In the genomic region with DNA sequence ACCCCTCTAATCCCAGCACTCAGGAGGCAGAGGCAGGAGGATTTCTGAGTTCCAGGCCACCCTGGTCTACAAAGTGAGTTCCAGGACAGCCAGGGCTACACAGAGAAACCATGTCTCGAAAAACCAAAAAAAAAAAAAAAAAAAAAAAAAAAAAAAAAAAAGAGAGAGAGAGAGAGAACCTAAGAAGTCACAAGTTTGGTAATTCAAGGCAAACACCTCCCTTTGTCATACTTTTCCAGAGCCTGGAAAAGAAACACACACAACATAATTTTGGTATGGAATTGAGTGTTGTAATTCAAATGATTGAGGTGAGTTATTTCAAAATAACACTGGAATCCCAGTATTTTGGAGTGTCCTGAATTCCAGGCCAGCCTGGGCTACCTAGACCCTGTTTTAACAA, we compare ENCODE assay signal across 20 mouse cellular contexts. TPM values are rescaled to one million over a fixed set of nuclear protein-coding genes. Genes with fewer than 3 reads are reported as not detected.
A peak's percentile ranks its signal among the peaks of the same experiment; 100 is the strongest.
DNase-seq lines count a peak whose midpoint lies in the region; ATAC-seq and TF ChIP-seq lines count a peak whose summit lies in the region.
"Not testable (repeated sequence)": the region's sequence is repeated elsewhere in the genome, so short reads cannot be mapped to it uniquely, and the experiment has no call there.
"Had no signal": no experiment of that assay in that cellular context is flagged by ENCODE, and none has a peak within 500 bp of the region (broad histone marks: within the 10 kb centered on the region; RNA-seq: fewer than 3 reads in every experiment).

No protein-coding gene starts in this region.

- H3K4me1 ChIP-seq in MEL (ENCODE audit: control insufficient read depth in 1 of 2, insufficient read depth in 2 of 2, low read length in 2 of 2) = peaks cover 9 to 11% of the 10 kb centered on the region in 2 experiments
- peaks cover 16% of the 10 kb centered on the region for H3K4me1 ChIP-seq in hindbrain, embryonic 15.5 days (replicated peaks)
- H3K4me1 ChIP-seq in liver, embryonic 12.5 days = peaks cover 26% of the 10 kb centered on the region
- not testable (repeated sequence) for H3K4me1 ChIP-seq in lung, embryonic 14.5 days (ENCODE audit: insufficient read depth)

- not testable (repeated sequence) for DNase-seq in MEL (ENCODE audit: low read depth, low spot score); gastrocnemius, adult 2 months; lung, embryonic 14.5 days

- not testable (repeated sequence) for H3K4me3 ChIP-seq in MEL (ENCODE audit: control insufficient read depth in 1 of 2, insufficient read depth in 1 of 2, low read depth in 2 of 2, low read length in 2 of 2); gastrocnemius, adult 2 months; hindbrain, embryonic 15.5 days; liver, embryonic 12.5 days; lung, embryonic 14.5 days (ENCODE audit: low read depth, low read length)
- H3K4me3 ChIP-seq in myocyte = peak overlapping the region; percentile 58

- TF ChIP-seq CTCF in MEL (IDR thresholded peaks at IDR 0.05 in 2 of 3, conservative IDR thresholded peaks at IDR 0.05 in 1 of 3; ENCODE audit: control insufficient read depth in 1 of 3, insufficient read depth in 1 of 3, low read depth in 2 of 3, low read length in 3 of 3, poor library complexity in 1 of 3, severe bottlenecking in 1 of 3); gastrocnemius, adult 2 months (IDR thresholded peaks at IDR 0.05); lung, embryonic 14.5 days (IDR thresholded peaks at IDR 0.05; ENCODE audit: low read depth): not testable (repeated sequence)

- not testable (repeated sequence) for H3ac ChIP-seq in myocyte (ENCODE audit: control insufficient read depth, insufficient read length)

- not testable (repeated sequence) for H3K27ac ChIP-seq in MEL (ENCODE audit: control insufficient read depth, low read depth, low read length); liver, embryonic 12.5 days; lung, embryonic 14.5 days (ENCODE audit: low read depth)
- peak overlapping the region; percentile 88; the same call in 1 of the 2 replicates for H3K27ac ChIP-seq in gastrocnemius, adult 2 months
- peak overlapping the region; percentile 88 for H3K27ac ChIP-seq in hindbrain, embryonic 15.5 days (replicated peaks)

- H3K4me2 ChIP-seq in hindbrain, embryonic 15.5 days; myocyte (ENCODE audit: low read depth): not testable (repeated sequence)
- peak overlapping the region; percentile 94; the same call in 1 of the 2 replicates for H3K4me2 ChIP-seq in liver, embryonic 12.5 days
- peak overlapping the region; percentile 90; the same call in 1 of the 2 replicates for H3K4me2 ChIP-seq in lung, embryonic 14.5 days

- H3K36me3 ChIP-seq in MEL (ENCODE audit: control insufficient read depth in 1 of 2, insufficient read depth in 2 of 2, low read length in 2 of 2) = peaks cover 9 to 18% of the 10 kb centered on the region in 2 experiments
- H3K36me3 ChIP-seq in hindbrain, embryonic 15.5 days; myocyte (ENCODE audit: control insufficient read depth, insufficient read depth): not testable (repeated sequence)
- H3K36me3 ChIP-seq in liver, embryonic 12.5 days = peaks cover 37% of the 10 kb centered on the region
- H3K36me3 ChIP-seq in lung, embryonic 14.5 days (ENCODE audit: insufficient read depth) = peaks cover 12% of the 10 kb centered on the region; the same call in 1 of the 2 replicates

- not testable (repeated sequence) for TF ChIP-seq RAD21 in MEL (IDR thresholded peaks at IDR 0.05; ENCODE audit: low read depth, low read length)

- not testable (repeated sequence) for H3K9ac ChIP-seq in MEL (ENCODE audit: control insufficient read depth, low read depth, low read length, poor library complexity, severe bottlenecking); hindbrain, embryonic 15.5 days; liver, embryonic 12.5 days; lung, embryonic 14.5 days

- intact Hi-C loops in gastrocnemius, adult 2 months (cut with DNase I) = not testable (repeated sequence)

- not testable (repeated sequence) for H3K9me3 ChIP-seq in MEL (replicated peaks; ENCODE audit: insufficient read depth, low read length); hindbrain, embryonic 15.5 days; liver, embryonic 12.5 days (replicated peaks); lung, embryonic 14.5 days (ENCODE audit: low read depth, low read length)

- not testable (repeated sequence) for ATAC-seq in hindbrain, embryonic 15.5 days (ENCODE audit: low FRiP score, low read depth); liver, embryonic 12.5 days; lung, embryonic 14.5 days (ENCODE audit: insufficient read depth)

- not testable (repeated sequence) for TF ChIP-seq EP300 in MEL (IDR thresholded peaks at IDR 0.05; ENCODE audit: low read depth in 1 of 2, low read length in 2 of 2)

- WGBS in hindbrain, embryonic 15.5 days = 79% methylated on average over 1 of the region's 1 CpGs
- WGBS in liver, embryonic 12.5 days (ENCODE audit: insufficient replicate concordance) = 70% methylated on average over 1 of the region's 1 CpGs
- 65% methylated on average over 1 of the region's 1 CpGs for WGBS in lung, embryonic 14.5 days

- H3K79me2 ChIP-seq in MEL (ENCODE audit: control insufficient read depth, insufficient read depth, low read length, poor library complexity) = peaks cover 13% of the 10 kb centered on the region
- H3K79me2 ChIP-seq in myocyte (ENCODE audit: control insufficient read depth, insufficient read depth) = not testable (repeated sequence)

- H3K27me3 ChIP-seq in MEL (ENCODE audit: control insufficient read depth in 1 of 2, insufficient read depth in 2 of 2, low read length in 2 of 2); hindbrain, embryonic 15.5 days; liver, embryonic 12.5 days (replicated peaks); lung, embryonic 14.5 days (ENCODE audit: insufficient read depth, low read length); myocyte (ENCODE audit: control insufficient read depth, insufficient read depth, insufficient read length): not testable (repeated sequence)

- not testable (repeated sequence) for TF ChIP-seq POLR2A in MEL (IDR thresholded peaks at IDR 0.05; ENCODE audit: control insufficient read depth in 1 of 2, insufficient read depth in 1 of 2, low read depth in 1 of 2, low read length in 2 of 2, poor library complexity in 1 of 2); myocyte (IDR thresholded peaks at IDR 0.05; ENCODE audit: insufficient read length, low read depth)

TF ChIP-seq in MEL, 35 proteins besides CTCF, POLR2A, EP300 and RAD21:
- TF ChIP-seq ZNF384 (IDR thresholded peaks at IDR 0.05; ENCODE audit: low read depth, low read length) = peak; percentile 74

RNA-seq across cellular contexts. Expression of gene Pisd, which starts 1.0 kb away (rescaled TPM):
- total RNA-seq in MEL (2012; rRNA removed) = 57.4 and 59.5 TPM in 2 replicates
- polyA plus RNA-seq in MEL (2012; ENCODE audit: insufficient read depth in 1 of 2, insufficient read length in 2 of 2, low read depth in 1 of 2, low replicate concordance in 2 of 2, missing spikeins in 1 of 2) = 10 to 100 TPM; 70.1 to 76.3 TPM
- total RNA-seq in gastrocnemius, adult 2 months (2021) = 10 to 100 TPM; 10.5 to 15.8 TPM
- 88.6 and 99.7 TPM in 2 replicates for polyA plus RNA-seq in hindbrain, embryonic 15.5 days (2015; fragmentation: Nextera tagmentation; extraction: Ambion mirVana)
- 42.9 and 46.7 TPM in 2 replicates for polyA plus RNA-seq in liver, embryonic 12.5 days (2016; fragmentation: Nextera tagmentation; extraction: Ambion mirVana)
- polyA plus RNA-seq in lung, embryonic 14.5 days (2014; fragmentation: Nextera tagmentation; extraction: Ambion mirVana) = 62.6 and 68.5 TPM in 2 replicates
- polyA plus RNA-seq in myocyte (2012; fragmentation: generic; extraction: Trizol) = 58.8 TPM

RNA-seq across cellular contexts. Expression of gene Gm20671, which starts 40.5 kb away (rescaled TPM):
- not detected in 2 replicates for total RNA-seq in MEL (2012; rRNA removed)
- polyA plus RNA-seq in MEL (2012; ENCODE audit: insufficient read depth in 1 of 2, insufficient read length in 2 of 2, low read depth in 1 of 2, low replicate concordance in 2 of 2, missing spikeins in 1 of 2) (1 to 10 TPM in 1 of 2 experiments, not detected in 1; 7.3 TPM), myocyte (2012; fragmentation: generic; extraction: Trizol) (not detected)
- total RNA-seq in gastrocnemius, adult 2 months (2021) = not detected
- polyA plus RNA-seq in hindbrain, embryonic 15.5 days (2015; fragmentation: Nextera tagmentation; extraction: Ambion mirVana) = not detected in 2 replicates
- polyA plus RNA-seq in liver, embryonic 12.5 days (2016; fragmentation: Nextera tagmentation; extraction: Ambion mirVana) = not detected in 2 replicates
- polyA plus RNA-seq in lung, embryonic 14.5 days (2014; fragmentation: Nextera tagmentation; extraction: Ambion mirVana) = not detected in 2 replicates
- total RNA-seq: adrenal gland, postnatal 14 days; adrenal gland, postnatal 4 days; common myeloid progenitor, adult 5-6 weeks; gastrocnemius, postnatal 14 days; gastrocnemius, postnatal 4 days had no signal
- polyA plus RNA-seq: CD4-positive, CD25-positive, alpha-beta regulatory T cell, adult 4 months; embryonic facial prominence, embryonic 12.5 days; forebrain, embryonic 12.5 days; forebrain, embryonic 15.5 days; heart, embryonic 11.5 days; heart, embryonic 14.5 days; hindbrain, embryonic 10.5 days; hindbrain, embryonic 14.5 days; intestine, embryonic 14.5 days had no signal
